ENCODE assay signal across 7 mouse cellular contexts in the genomic region with DNA sequence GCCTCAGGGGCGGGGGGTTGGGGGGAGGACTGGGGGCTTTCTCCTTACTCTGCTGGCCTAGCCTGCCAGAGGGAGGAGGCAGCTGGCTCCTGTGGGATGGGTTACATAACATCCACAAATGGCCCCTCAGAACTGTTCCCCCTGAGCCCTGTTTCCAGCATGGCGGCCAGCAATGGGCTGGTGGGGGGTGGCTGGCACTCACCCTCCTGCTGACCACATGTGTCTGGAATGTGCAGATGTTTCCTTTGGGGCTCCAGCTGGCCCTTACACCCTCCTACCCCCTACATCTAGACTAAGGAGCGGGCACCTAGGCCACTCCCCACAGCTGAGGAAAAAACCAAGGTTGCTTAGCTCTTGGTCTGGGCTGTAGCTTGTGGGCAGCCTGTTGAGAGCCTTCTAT. TPM values are rescaled to one million over a fixed set of nuclear protein-coding genes. Genes with fewer than 3 reads are reported as not detected.
DNase-seq lines count a peak whose midpoint lies in the region; ATAC-seq lines count a peak whose summit lies in the region.

No protein-coding gene starts in this region.

- no peaks in the 10 kb centered on the region for H3K27me3 ChIP-seq in embryonic facial prominence, embryonic 10.5 days (replicated peaks; ENCODE audit: low read depth, poor library complexity, severe bottlenecking)
- no peaks in the 10 kb centered on the region for H3K27me3 ChIP-seq in forebrain, embryonic 16.5 days (replicated peaks; ENCODE audit: control insufficient read depth, insufficient read depth, low read length)
- H3K27me3 ChIP-seq in liver, embryonic 15.5 days, result no peaks in the 10 kb centered on the region
- H3K27me3 ChIP-seq in stomach, embryonic 14.5 days (ENCODE audit: control insufficient read depth, insufficient read depth, low read length), result no peaks in the 10 kb centered on the region

- H3K36me3 ChIP-seq in embryonic facial prominence, embryonic 10.5 days (replicated peaks), result peaks cover 3% of the 10 kb centered on the region; the same call in 1 of the 2 replicates
- H3K36me3 ChIP-seq in forebrain, embryonic 16.5 days (ENCODE audit: control insufficient read depth, insufficient read depth), result no peaks in the 10 kb centered on the region
- no peaks in the 10 kb centered on the region for H3K36me3 ChIP-seq in liver, embryonic 15.5 days (replicated peaks)
- H3K36me3 ChIP-seq in stomach, embryonic 14.5 days (ENCODE audit: control insufficient read depth, insufficient read depth, low read length), result no peaks in the 10 kb centered on the region; the same call in 1 of the 2 replicates

- 0 out of 2 replicates have a peak overlapping the region, but pooled peaks have one; percentile 5 for H3K4me3 ChIP-seq in embryonic facial prominence, embryonic 10.5 days
- H3K4me3 ChIP-seq in forebrain, embryonic 16.5 days (replicated peaks; ENCODE audit: low read length), result no peak overlapping the region
- H3K4me3 ChIP-seq in liver, embryonic 15.5 days (replicated peaks), result no peak overlapping the region
- H3K4me3 ChIP-seq in stomach, embryonic 14.5 days (ENCODE audit: low read depth, low read length), result no peak overlapping the region

- peak overlapping the region; percentile 73 for H3K27ac ChIP-seq in embryonic facial prominence, embryonic 10.5 days (replicated peaks)
- peak overlapping the region; percentile 71 for H3K27ac ChIP-seq in forebrain, embryonic 16.5 days (ENCODE audit: low read length)
- peak overlapping the region; percentile 35 for H3K27ac ChIP-seq in liver, embryonic 15.5 days (replicated peaks)
- H3K27ac ChIP-seq in stomach, embryonic 14.5 days (ENCODE audit: low read length), result peak overlapping the region; percentile 93

- 59% methylated on average over 3 of the region's 3 CpGs for WGBS in embryonic facial prominence, embryonic 10.5 days
- WGBS in forebrain, embryonic 16.5 days, result 29% methylated on average over 3 of the region's 3 CpGs
- WGBS in liver, embryonic 15.5 days (ENCODE audit: insufficient replicate concordance), result 59% methylated on average over 3 of the region's 3 CpGs
- WGBS in stomach, embryonic 14.5 days, result 54% methylated on average over 3 of the region's 3 CpGs

- peak; percentile 18 for DNase-seq in embryonic facial prominence, embryonic 10.5 days (ENCODE audit: low spot score)
- no peak for DNase-seq in frontal cortex, postnatal 14 days (ENCODE audit: low spot score in 2 of 2)

- peak; percentile 58 for ATAC-seq in forebrain, embryonic 16.5 days
- peak; percentile 85 to 88 for ATAC-seq in hematopoietic stem cell, adult 5-6 weeks (replicated peaks in 1 of 2; ENCODE audit: insufficient read depth in 1 of 2, low FRiP score in 2 of 2, low TSS enrichment in 1 of 2, low read depth in 1 of 2, poor library complexity in 2 of 2, severe bottlenecking in 2 of 2)
- no peak for ATAC-seq in liver, embryonic 15.5 days (ENCODE audit: insufficient read depth)
- peak; percentile 39; the same call in 1 of the 2 replicates for ATAC-seq in stomach, embryonic 14.5 days (ENCODE audit: insufficient number of reproducible peaks, insufficient read depth, low FRiP score, low read depth)
- no peak for ATAC-seq in monocyte, adult 5-6 weeks (replicated peaks; ENCODE audit: insufficient number of reproducible peaks, low FRiP score, low TSS enrichment, poor library complexity, severe bottlenecking)

- peaks cover 20% of the 10 kb centered on the region for H3K4me1 ChIP-seq in embryonic facial prominence, embryonic 10.5 days
- peaks cover 14% of the 10 kb centered on the region for H3K4me1 ChIP-seq in forebrain, embryonic 16.5 days (replicated peaks; ENCODE audit: control insufficient read depth, insufficient read depth, low read length)
- H3K4me1 ChIP-seq in liver, embryonic 15.5 days (replicated peaks), result peaks cover 18% of the 10 kb centered on the region; the same call in 1 of the 2 replicates
- peaks cover 23% of the 10 kb centered on the region for H3K4me1 ChIP-seq in stomach, embryonic 14.5 days (ENCODE audit: control insufficient read depth, insufficient read depth, low read length)

- H3K9ac ChIP-seq in forebrain, embryonic 16.5 days (replicated peaks; ENCODE audit: low read depth, low read length), result no peak overlapping the region
- no peak overlapping the region for H3K9ac ChIP-seq in liver, embryonic 15.5 days
- no peak overlapping the region for H3K9ac ChIP-seq in stomach, embryonic 14.5 days (replicated peaks; ENCODE audit: low read depth, low read length)

- no peak overlapping the region for H3K4me2 ChIP-seq in forebrain, embryonic 16.5 days (ENCODE audit: low read length)
- H3K4me2 ChIP-seq in liver, embryonic 15.5 days, result no peak overlapping the region
- H3K4me2 ChIP-seq in stomach, embryonic 14.5 days (replicated peaks; ENCODE audit: low read depth, low read length), result peak overlapping the region; percentile 1; the same call in 1 of the 2 replicates

- no peaks in the 10 kb centered on the region for H3K9me3 ChIP-seq in embryonic facial prominence, embryonic 10.5 days
- no peaks in the 10 kb centered on the region for H3K9me3 ChIP-seq in forebrain, embryonic 16.5 days (ENCODE audit: control insufficient read depth, low read length)
- H3K9me3 ChIP-seq in liver, embryonic 15.5 days (replicated peaks), result no peaks in the 10 kb centered on the region
- H3K9me3 ChIP-seq in stomach, embryonic 14.5 days (ENCODE audit: control insufficient read depth, low read depth, low read length), result no peaks in the 10 kb centered on the region

RNA-seq across cellular contexts. Expression of a gene that starts 9.5 kb away (rescaled TPM):
- polyA plus RNA-seq in embryonic facial prominence, embryonic 10.5 days (2016; fragmentation: Nextera tagmentation; extraction: Ambion mirVana), result 14.9 and 16.3 TPM in 2 replicates
- 18.3 and 27.6 TPM in 2 replicates for polyA plus RNA-seq in forebrain, embryonic 16.5 days (2015; fragmentation: Nextera tagmentation; extraction: Ambion mirVana)
- total RNA-seq in hematopoietic stem cell, adult 5-6 weeks (2017), result 13.3 and 17.9 TPM in 2 replicates
- polyA plus RNA-seq in liver, embryonic 15.5 days (2015; fragmentation: Nextera tagmentation; extraction: Ambion mirVana), result 2.6 and 3.0 TPM in 2 replicates
- 27.3 and 35.9 TPM in 2 replicates for polyA plus RNA-seq in stomach, embryonic 14.5 days (2014; fragmentation: Nextera tagmentation; extraction: Ambion mirVana)
- total RNA-seq in monocyte, adult 5-6 weeks (2017), result 9.1 to 15.7 TPM (median 11.9 TPM) in 3 replicates

RNA-seq across cellular contexts. Expression of a gene that starts 25.1 kb away (rescaled TPM):
- polyA plus RNA-seq in embryonic facial prominence, embryonic 10.5 days (2016; fragmentation: Nextera tagmentation; extraction: Ambion mirVana), result 2.6 TPM in 2 replicates
- polyA plus RNA-seq in forebrain, embryonic 16.5 days (2015; fragmentation: Nextera tagmentation; extraction: Ambion mirVana), result 6.8 and 10.9 TPM in 2 replicates
- total RNA-seq in hematopoietic stem cell, adult 5-6 weeks (2017), result 1.4 TPM in 1 of 2 replicates, not detected in the other
- polyA plus RNA-seq in liver, embryonic 15.5 days (2015; fragmentation: Nextera tagmentation; extraction: Ambion mirVana), result 0.64 and 0.74 TPM in 2 replicates
- polyA plus RNA-seq in stomach, embryonic 14.5 days (2014; fragmentation: Nextera tagmentation; extraction: Ambion mirVana), result 3.0 and 3.2 TPM in 2 replicates
- total RNA-seq in monocyte, adult 5-6 weeks (2017), result 0.39 TPM in 1 of 3 replicates, not detected in the others

RNA-seq across cellular contexts. Expression of a gene that starts 31.4 kb away (rescaled TPM):
- polyA plus RNA-seq in embryonic facial prominence, embryonic 10.5 days (2016; fragmentation: Nextera tagmentation; extraction: Ambion mirVana), result 116 and 121 TPM in 2 replicates
- polyA plus RNA-seq in forebrain, embryonic 16.5 days (2015; fragmentation: Nextera tagmentation; extraction: Ambion mirVana), result 108 and 121 TPM in 2 replicates
- 72.9 and 85.6 TPM in 2 replicates for total RNA-seq in hematopoietic stem cell, adult 5-6 weeks (2017)
- 32.9 and 35.2 TPM in 2 replicates for polyA plus RNA-seq in liver, embryonic 15.5 days (2015; fragmentation: Nextera tagmentation; extraction: Ambion mirVana)
- 87.6 and 97.3 TPM in 2 replicates for polyA plus RNA-seq in stomach, embryonic 14.5 days (2014; fragmentation: Nextera tagmentation; extraction: Ambion mirVana)
- total RNA-seq in monocyte, adult 5-6 weeks (2017), result 83.2 to 132 TPM (median 118 TPM) in 3 replicates

Comparison
In these comparisons a context has a peak if more than half of its experiments do, and no peak if none do; other contexts are left out.
1. H3K27ac ChIP-seq: peak in every context shown above with its lines; median percentile 93 in stomach, embryonic 14.5 days; 73 in embryonic facial prominence, embryonic 10.5 days; 71 in forebrain, embryonic 16.5 days; 35 in liver, embryonic 15.5 days.
2. ATAC-seq: peak in forebrain, embryonic 16.5 days (single experiment), hematopoietic stem cell, adult 5-6 weeks (2 of 2) and stomach, embryonic 14.5 days (single experiment); none in liver, embryonic 15.5 days (single experiment) and monocyte, adult 5-6 weeks (single experiment).